Mouse (Mus musculus) liver, adult 2 months (tissue): ENCODE results near the gene Higd1c.
"Not testable (repeated sequence)": the region's sequence is repeated elsewhere in the genome, so short reads cannot be mapped to it uniquely, and the experiment has no call there.

ENCODE experiments used
- CTCF ChIP-seq: fragments of 200-500 bp; IDR thresholded peaks from 2 replicates; pipeline ENCODE4 v1.5.1; 2011; ENCODE audit warnings: low read depth, low read length, control low read depth
- POLR2A ChIP-seq: fragments of 200-500 bp; IDR thresholded peaks from 2 replicates; pipeline ENCODE4 v1.6.1; 2011; ENCODE audit warnings: low read length, control low read depth; ENCODE audit not compliant: insufficient read depth; ENCODE audit errors: extremely low read depth

DNA sequence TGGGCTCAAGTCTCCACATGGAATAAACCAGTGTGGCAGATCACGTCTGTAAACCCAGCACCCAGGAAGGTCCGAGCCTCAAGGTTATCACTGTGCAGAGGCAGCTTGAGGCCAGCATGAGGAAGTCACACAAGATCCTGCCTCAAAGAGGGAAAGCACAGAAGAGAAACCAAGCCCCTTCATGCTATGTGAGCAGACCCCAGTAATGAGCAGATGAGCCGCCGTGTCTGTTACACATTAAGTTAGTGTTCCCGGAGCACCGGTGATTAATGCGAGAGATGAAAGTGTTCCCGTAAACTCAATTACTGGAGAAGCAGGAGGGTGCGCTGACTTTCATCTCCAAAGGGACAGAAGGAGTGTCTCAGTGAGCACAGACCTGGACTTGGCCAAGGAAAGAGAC is 1.6 kb downstream of the Higd1c start:
- TF ChIP-seq CTCF, POLR2A: not testable (repeated sequence)
